Mouse (Mus musculus) limb, embryonic 13.5 days (tissue): ENCODE measurements around the gene Gm49486. TPM values are rescaled to one million over a fixed set of nuclear protein-coding genes. Genes with fewer than 3 reads are reported as not detected.

ENCODE experiments used
- ATAC-seq: fragments of 200-750 bp; cut with Nextera tagmentation; 2 replicates; pipeline ENCODE4 v1.8.0; 2017; ENCODE audit warnings: low read depth, moderate number of reproducible peaks, moderate TSS enrichment; ENCODE audit not compliant: low FRiP score
- H3K27ac ChIP-seq: fragments of 300-500 bp; sonication (generic); 2 replicates; pipeline ENCODE4 v1.5.1; 2015; ENCODE audit warnings: inconsistent platforms, mild to moderate bottlenecking, moderate library complexity
- H3K27me3 ChIP-seq: fragments of 300-500 bp; sonication (generic); 2 replicates; pipeline ENCODE4 v1.6.1; 2015; ENCODE audit warnings: mild to moderate bottlenecking, inconsistent platforms
- H3K36me3 ChIP-seq: fragments of 300-500 bp; sonication (generic); 2 replicates; pipeline ENCODE4 v1.6.1; 2015; ENCODE audit warnings: inconsistent platforms, mild to moderate bottlenecking, moderate library complexity
- H3K4me1 ChIP-seq: fragments of 300-500 bp; sonication (generic); 2 replicates; pipeline ENCODE4 v1.6.1; 2015; ENCODE audit warnings: inconsistent platforms
- H3K4me2 ChIP-seq: fragments of 300-500 bp; sonication (generic); replicated peaks from 2 replicates; pipeline ENCODE4 v1.6.1; 2015; ENCODE audit warnings: inconsistent platforms, mild to moderate bottlenecking, moderate library complexity
- H3K4me3 ChIP-seq: fragments of 300-500 bp; sonication (generic); 2 replicates; pipeline ENCODE4 v1.5.1; 2015; ENCODE audit warnings: moderate library complexity, mild to moderate bottlenecking, inconsistent platforms
- H3K9ac ChIP-seq: fragments of 300-500 bp; sonication (generic); 2 replicates; pipeline ENCODE4 v1.6.1; 2015; ENCODE audit warnings: mild to moderate bottlenecking, inconsistent platforms
- H3K9me3 ChIP-seq: fragments of 300-500 bp; sonication (generic); 2 replicates; pipeline ENCODE4 v1.6.1; 2016; ENCODE audit warnings: inconsistent platforms
- WGBS: fragments of 180-500 bp; shearing (Covaris S2); methylation state at CpG from one replicate; pipeline ENCODE4 v1.1.7; 2015; 5-methylcytosine and 5-hydroxymethylcytosine counted together
- polyA plus RNA-seq: library from polyadenylated mRNA; unstranded; fragments of >200 nt; fragmentation: Nextera tagmentation; extraction: Ambion mirVana; gene quantifications from 2 replicates; pipeline ENCODE4 v1.2.1, GENCODE M21; 2015

Gene Gm49486
- polyA plus RNA-seq, 1 experiment from 2014 or later, result 1.4 TPM

- no peaks in the 10 kb centered on the region for H3K9me3 ChIP-seq
- ATAC-seq, result no peak
- H3K4me2 ChIP-seq, result no peak overlapping the region
- H3K27me3 ChIP-seq, result no peaks in the 10 kb centered on the region
- H3K36me3 ChIP-seq, result peaks cover 37% of the 10 kb centered on the region
- no peaks in the 10 kb centered on the region for H3K4me1 ChIP-seq
- H3K27ac ChIP-seq, result no peak overlapping the region
- H3K4me3 ChIP-seq, result no peak overlapping the region
- H3K9ac ChIP-seq, result no peak overlapping the region
- WGBS, result 79% methylated on average over 8 of the region's 8 CpGs
These were observed 74.5 kb downstream of the Gm49486 start for GRCm38 (mm10) chr15:79303725-79304124.

- Histone ChIP-seq H3K4me3 (no peak overlapping the region), H3K4me1 (no peaks in the 10 kb centered on the region), H3K9ac (no peak overlapping the region), H3K9me3 (no peaks in the 10 kb centered on the region), H3K36me3 (peaks cover 38% of the 10 kb centered on the region), H3K4me2 (no peak overlapping the region), H3K27ac (no peak overlapping the region), H3K27me3 (no peaks in the 10 kb centered on the region)
- ATAC-seq, result no peak
- 69% methylated on average over 4 of the region's 5 CpGs for WGBS
These were observed 75.6 kb downstream of the Gm49486 start for GRCm38 (mm10) chr15:79304832-79305231.

DNA sequence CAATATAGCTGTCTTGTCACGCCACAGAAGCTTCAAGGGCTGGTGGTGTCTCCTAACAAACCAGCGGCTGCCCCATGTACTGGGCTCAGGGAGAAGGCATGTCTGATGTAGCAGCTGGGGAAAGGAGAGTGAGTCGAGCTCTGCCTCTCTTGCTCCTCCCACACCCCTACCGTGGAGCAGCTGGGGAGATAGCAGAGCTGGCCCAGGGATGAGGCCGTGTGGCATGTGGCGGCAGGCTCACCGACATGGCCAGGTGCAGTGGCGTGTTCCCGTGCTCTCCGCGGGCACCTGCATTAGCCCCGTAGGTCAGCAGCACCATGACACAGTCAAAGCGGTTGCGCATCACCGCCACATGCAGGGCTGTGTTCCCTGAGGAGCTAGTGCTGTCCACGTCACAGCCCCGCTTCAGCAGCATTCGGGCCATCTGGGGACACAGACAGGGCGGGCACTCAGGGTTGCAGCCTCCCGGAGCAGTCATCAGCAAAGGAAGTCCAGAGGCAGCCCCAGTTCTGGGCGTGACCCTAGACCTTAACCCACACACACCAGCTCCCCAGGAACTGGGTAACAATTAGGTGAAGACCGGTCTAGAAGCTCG lies 76.9 kb downstream of the Gm49486 start:
- no peak overlapping the region for H3K4me3 ChIP-seq
- no peaks in the 10 kb centered on the region for H3K9me3 ChIP-seq
- no peak for ATAC-seq
- H3K36me3 ChIP-seq, result peaks cover 38% of the 10 kb centered on the region
- no peaks in the 10 kb centered on the region for H3K4me1 ChIP-seq
- no peak overlapping the region for H3K27ac ChIP-seq
- WGBS, result 77% methylated on average over 22 of the region's 23 CpGs
- H3K27me3 ChIP-seq, result no peaks in the 10 kb centered on the region
- no peak overlapping the region for H3K9ac ChIP-seq
- H3K4me2 ChIP-seq, result no peak overlapping the region

Other genes with a start within 250 kb of the Gm49486 start
- gene H1f0, start 200.9 kb upstream of the Gm49486 start, polyA plus RNA-seq, result 558 and 589 TPM in 2 replicates
- not detected in 2 replicates for gene Galr3, start 187.5 kb upstream of the Gm49486 start, polyA plus RNA-seq
- 51.9 and 52.8 TPM in 2 replicates for gene Ankrd54, start 166.5 kb upstream of the Gm49486 start, polyA plus RNA-seq
- 221 and 229 TPM in 2 replicates for gene Eif3l, start 154.2 kb upstream of the Gm49486 start, polyA plus RNA-seq
- gene Micall1, start 120.5 kb upstream of the Gm49486 start, polyA plus RNA-seq, result 8.9 and 10.6 TPM in 2 replicates
- 293 and 294 TPM in 2 replicates for gene Polr2f, start 88.4 kb upstream of the Gm49486 start, polyA plus RNA-seq
- 5.6 and 7.5 TPM in 2 replicates for gene 1700088E04Rik, start 88.1 kb upstream of the Gm49486 start, polyA plus RNA-seq
- 5.9 and 6.3 TPM in 2 replicates for gene Sox10, start 64.2 kb upstream of the Gm49486 start, polyA plus RNA-seq
- gene Pick1, start 218 bp upstream of the Gm49486 start, polyA plus RNA-seq, result 52.7 and 57.4 TPM in 2 replicates
- gene Slc16a8, start 25.4 kb downstream of the Gm49486 start, polyA plus RNA-seq, result 0.33 and 0.59 TPM in 2 replicates
- 8.8 and 11.7 TPM in 2 replicates for gene Baiap2l2, start 56.1 kb downstream of the Gm49486 start, polyA plus RNA-seq
- 11.7 and 12.7 TPM in 2 replicates for gene Pla2g6, start 99.0 kb downstream of the Gm49486 start, polyA plus RNA-seq
- 2.2 and 2.4 TPM in 2 replicates for gene Maff, start 117.2 kb downstream of the Gm49486 start, polyA plus RNA-seq
- 70.8 and 77.6 TPM in 2 replicates for gene Tmem184b, start 174.2 kb downstream of the Gm49486 start, polyA plus RNA-seq
- gene Csnk1e, start 226.2 kb downstream of the Gm49486 start, polyA plus RNA-seq, result 109 and 116 TPM in 2 replicates